Mouse (Mus musculus) kidney, postnatal 10 days (tissue): ENCODE data around the gene Tmem143.
"Not testable (repeated sequence)": the region's sequence is repeated elsewhere in the genome, so short reads cannot be mapped to it uniquely, and the experiment has no call there.

ENCODE experiments used
- DNase-seq: peaks from one replicate; pipeline ENCODE4 v3.0.0; 2021; ENCODE audit warnings: mixed read lengths

The Tmem143 gene

GRCm38 (mm10) chr7:45896517-45897257 lies at the start of gene Tmem143, which contains the start of gene Syngr4:
Gene Tmem143, plus strand, starts transcription at chr7:45896941.
Gene Syngr4, minus strand, starts transcription at chr7:45896714.
- DNase-seq = peak; percentile 98

- DNase-seq = no peak
These were observed 48.2 kb upstream of the Tmem143 start for GRCm38 (mm10) chr7:45848447-45849027.

- no peak for DNase-seq
These were observed 46.1 kb upstream of the Tmem143 start for GRCm38 (mm10) chr7:45850661-45851060.

GRCm38 (mm10) chr7:45853089-45853488 lies 43.7 kb upstream of the Tmem143 start:
- DNase-seq = no peak

GRCm38 (mm10) chr7:45856950-45857901 lies 39.5 kb upstream of the Tmem143 start:
- peak; percentile 49 for DNase-seq

GRCm38 (mm10) chr7:45859008-45859407 lies 37.7 kb upstream of the Tmem143 start:
- no peak for DNase-seq

GRCm38 (mm10) chr7:45862804-45863203 lies 33.9 kb upstream of the Tmem143 start:
- DNase-seq = no peak

- DNase-seq = no peak
These were observed 32.3 kb upstream of the Tmem143 start for GRCm38 (mm10) chr7:45864435-45864834.

GRCm38 (mm10) chr7:45865925-45866910 lies 30.5 kb upstream of the Tmem143 start:
- DNase-seq = peak; percentile 97

GRCm38 (mm10) chr7:45867871-45868270 lies 28.9 kb upstream of the Tmem143 start:
- DNase-seq = no peak

GRCm38 (mm10) chr7:45869107-45869670 lies 27.6 kb upstream of the Tmem143 start:
- no peak for DNase-seq

GRCm38 (mm10) chr7:45869787-45870186 lies 27.0 kb upstream of the Tmem143 start:
- peak; percentile 34 for DNase-seq

- DNase-seq = no peak
These were observed 26.3 kb upstream of the Tmem143 start for GRCm38 (mm10) chr7:45870282-45871058.

GRCm38 (mm10) chr7:45872624-45873023 lies 24.1 kb upstream of the Tmem143 start, which contains the start of gene Kdelr1:
Gene Kdelr1, plus strand, starts transcription at chr7:45872772.
- DNase-seq = peak; percentile 94

GRCm38 (mm10) chr7:45873061-45873947 lies 23.4 kb upstream of the Tmem143 start:
- peak; percentile 76 for DNase-seq

GRCm38 (mm10) chr7:45876895-45877294 lies 19.8 kb upstream of the Tmem143 start:
- DNase-seq = no peak

- DNase-seq = not testable (repeated sequence)
These were observed 18.5 kb upstream of the Tmem143 start, which contains the start of gene Grin2d for GRCm38 (mm10) chr7:45878278-45878677. Gene Grin2d, minus strand, starts transcription at chr7:45878378.

- no peak for DNase-seq
These were observed 16.2 kb upstream of the Tmem143 start for GRCm38 (mm10) chr7:45880531-45880930.

- no peak for DNase-seq
These were observed 15.7 kb upstream of the Tmem143 start for GRCm38 (mm10) chr7:45881011-45881410.
